Mouse (Mus musculus) yolk sac, embryonic 10.5 days (tissue): ENCODE data around the gene Gm49378.

Experiments used
- DNase-seq: peaks from one replicate; pipeline ENCODE4 v3.0.0-alpha.2; 2017; ENCODE audit warnings: low spot score

The Gm49378 gene

GRCm38 (mm10) chr14:55637795-55638194, at the start of gene Gm49378:
TSS of gene Gm49378 (minus strand) at chr14:55637895.
- no peak for DNase-seq

DNA sequence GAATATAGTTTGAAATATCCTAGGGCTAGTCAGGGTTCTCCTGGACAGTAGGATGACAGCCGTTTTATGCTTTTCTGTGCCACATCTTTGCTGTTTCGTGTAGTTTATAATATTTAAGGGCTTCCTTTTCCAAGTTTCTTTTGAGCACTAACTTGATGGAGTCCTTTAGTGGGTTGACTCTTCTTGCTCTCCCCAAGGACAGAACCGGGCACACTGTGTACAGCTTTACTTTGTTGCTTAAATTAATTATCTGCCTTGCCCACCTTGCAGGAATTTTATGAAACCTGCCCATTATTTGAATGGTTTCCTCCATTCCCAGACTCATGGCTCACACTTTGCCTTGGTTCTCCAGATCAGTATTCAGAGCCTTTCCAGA, 44.4 kb upstream of the Gm49378 start:
- DNase-seq = no peak

- DNase-seq = peak; percentile 97
Observed at GRCm38 (mm10) chr14:55681160-55682117, 43.7 kb upstream of the Gm49378 start, which contains the start of gene Tinf2. TSS of gene Tinf2 (minus strand) at chr14:55681820.

DNA sequence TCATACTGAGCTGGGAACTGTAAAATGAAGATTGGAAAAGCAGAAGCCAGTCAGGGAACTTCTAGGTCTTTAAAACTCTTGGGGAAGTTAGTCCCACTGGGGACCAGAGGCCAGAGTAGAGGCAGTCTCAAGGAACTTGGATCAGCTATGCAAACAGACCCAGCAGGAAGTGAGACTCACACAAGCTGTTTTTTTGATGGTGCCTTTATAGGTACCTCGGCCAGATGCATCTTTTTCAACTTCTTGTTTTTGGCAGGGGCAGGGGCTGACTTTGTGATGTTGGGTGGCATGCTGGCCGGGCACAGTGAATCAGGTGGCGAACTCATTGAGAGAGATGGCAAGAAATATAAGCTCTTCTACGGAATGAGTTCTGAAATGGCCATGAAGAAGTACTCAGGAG, 39.9 kb upstream of the Gm49378 start:
- no peak for DNase-seq

DNA sequence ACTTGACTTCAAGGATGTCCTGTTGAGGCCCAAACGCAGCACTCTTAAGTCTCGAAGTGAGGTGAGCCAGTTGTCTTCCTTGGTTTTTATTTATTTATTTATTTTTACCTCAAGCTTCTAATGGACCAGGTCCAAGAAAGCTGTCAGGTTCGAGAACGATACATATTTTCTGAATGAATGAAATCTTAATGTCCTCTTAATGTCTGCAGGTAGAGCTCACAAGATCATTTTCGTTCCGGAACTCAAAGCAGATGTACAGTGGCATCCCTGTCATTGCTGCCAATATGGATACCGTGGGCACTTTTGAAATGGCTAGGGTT, 35.0 kb upstream of the Gm49378 start:
- no peak for DNase-seq

GRCm38 (mm10) chr14:55671833-55672740, 34.4 kb upstream of the Gm49378 start, which contains the start of the genes Gmpr2 and Nedd8:
TSS of gene Gmpr2 (plus strand) at chr14:55671941.
TSS of gene Nedd8 (minus strand) at chr14:55672124.
- DNase-seq = peak; percentile 97

DNA sequence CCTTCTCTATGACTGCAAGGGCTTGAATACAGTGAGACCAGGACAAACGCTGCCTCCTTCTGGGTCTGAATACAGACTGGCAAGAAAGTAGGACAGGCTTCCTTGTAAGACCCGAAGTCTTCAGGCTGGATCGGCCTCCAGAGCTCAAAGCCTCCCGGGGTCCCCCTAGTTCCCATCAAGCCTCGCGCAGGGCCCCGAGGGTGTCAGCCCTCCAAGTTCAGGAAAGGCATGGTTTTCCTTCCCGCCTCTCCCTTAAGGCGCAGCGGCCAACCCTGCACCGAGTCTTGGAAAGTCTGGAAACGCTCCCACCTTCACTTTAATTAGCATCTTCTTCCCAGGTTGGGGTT, 33.8 kb upstream of the Gm49378 start:
- DNase-seq = no peak

GRCm38 (mm10) chr14:55660636-55661035, 22.9 kb upstream of the Gm49378 start:
- no peak for DNase-seq

DNA sequence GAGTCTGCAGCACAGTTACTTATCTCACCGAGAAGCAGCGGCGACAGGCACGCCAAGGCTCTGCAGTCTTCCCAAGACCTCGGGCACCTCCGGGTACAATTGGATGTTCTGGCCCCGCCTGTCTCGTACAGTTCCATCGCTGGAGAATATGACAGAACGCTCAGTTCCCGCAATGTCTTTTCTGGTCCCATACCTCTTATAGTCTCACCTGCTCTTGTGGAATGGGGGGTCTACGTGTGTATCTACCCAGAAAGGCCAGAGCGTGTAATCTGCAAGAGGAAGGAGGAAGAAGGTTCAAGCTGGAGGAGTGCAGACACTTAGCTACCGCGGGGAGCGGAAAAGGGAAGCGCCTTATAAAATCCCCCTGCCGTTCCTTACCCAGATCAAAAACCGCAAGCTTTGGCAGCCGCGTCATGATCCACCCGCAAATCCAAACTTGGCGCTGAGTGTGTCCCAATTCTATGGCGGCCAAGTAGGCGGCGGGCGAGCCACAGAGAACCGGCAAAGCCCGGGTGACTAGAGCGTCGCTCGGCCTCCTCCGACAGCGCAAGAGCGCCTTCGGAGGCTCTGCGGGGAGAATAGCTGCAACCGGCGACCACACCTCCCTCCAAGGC, 22.4 kb upstream of the Gm49378 start, which contains the start of gene Mdp1:
Gene Mdp1, minus strand, starts transcription at position 549 of the 614 bp plus-strand sequence.
- DNase-seq = peak; percentile 85

- peak; percentile 52 for DNase-seq
Observed at GRCm38 (mm10) chr14:55658011-55658410, 20.3 kb upstream of the Gm49378 start.

DNA sequence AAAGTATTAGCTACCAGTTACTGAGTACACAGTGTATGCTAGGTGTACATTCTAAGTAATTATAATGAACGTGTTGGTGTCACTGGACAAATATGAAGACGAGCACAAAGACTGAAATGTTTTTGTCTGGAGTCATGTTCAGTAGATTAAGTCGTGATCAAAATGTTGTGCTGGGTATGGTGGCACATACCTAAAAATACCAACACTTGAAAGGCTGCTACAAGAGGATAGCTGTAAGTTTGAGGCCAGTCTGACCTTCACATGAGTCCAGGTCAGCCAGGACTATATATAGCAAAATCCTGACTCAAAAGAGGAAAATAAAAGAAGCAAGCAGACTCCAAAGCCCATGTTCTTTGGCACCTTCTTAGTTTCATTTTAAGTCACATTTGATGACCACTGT, 19.2 kb upstream of the Gm49378 start:
- DNase-seq = no peak

- DNase-seq = no peak
Observed at GRCm38 (mm10) chr14:55651528-55651927, 13.8 kb upstream of the Gm49378 start.

GRCm38 (mm10) chr14:55649884-55650283, 12.2 kb upstream of the Gm49378 start, which contains the start of gene Tssk4:
TSS of gene Tssk4 (plus strand) at chr14:55650184.
- no peak for DNase-seq

GRCm38 (mm10) chr14:55644261-55644888, 6.7 kb upstream of the Gm49378 start:
- DNase-seq = peak; percentile 36

GRCm38 (mm10) chr14:55643060-55643907, 5.6 kb upstream of the Gm49378 start, which contains the start of gene Tm9sf1:
TSS of gene Tm9sf1 (minus strand) at chr14:55643806.
- DNase-seq = peak; percentile 93

GRCm38 (mm10) chr14:55642679-55643059, 5.0 kb upstream of the Gm49378 start:
- DNase-seq = no peak

- DNase-seq = no peak
Observed at GRCm38 (mm10) chr14:55641291-55641690, 3.6 kb upstream of the Gm49378 start.

DNA sequence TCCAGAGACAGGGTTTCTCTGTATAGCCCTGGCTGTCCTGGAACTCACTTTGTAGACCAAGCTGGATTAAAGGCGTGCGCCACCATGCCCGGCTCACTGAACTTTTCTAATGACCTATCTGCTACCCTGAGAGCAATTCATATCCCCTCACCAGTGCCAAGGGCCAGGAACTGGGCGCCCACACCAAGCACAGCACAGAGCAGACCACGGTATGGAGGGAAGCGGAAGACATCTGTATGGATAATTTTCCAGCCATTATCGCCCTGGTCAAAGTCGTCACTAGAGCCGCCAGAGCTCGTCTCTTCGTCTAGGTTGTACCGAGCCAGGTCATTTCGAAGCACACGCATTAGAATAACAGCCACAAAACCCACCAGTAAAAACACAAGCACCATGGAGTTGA, 3.1 kb upstream of the Gm49378 start:
- no peak for DNase-seq

- peak; percentile 87 for DNase-seq
Observed at GRCm38 (mm10) chr14:55635523-55636007, 2.1 kb downstream of the Gm49378 start, which contains the start of gene Ipo4. TSS of gene Ipo4 (minus strand) at chr14:55635957.

GRCm38 (mm10) chr14:55634874-55635522, 2.7 kb downstream of the Gm49378 start:
- no peak for DNase-seq
